Mouse (Mus musculus) liver, embryonic 14.5 days (tissue): ENCODE measurements at regions not wholly inside any gene's neighbourhood (a gene's known extent, or its start where the extent isn't known, plus 50 kb on each side); places are given as distances from the start of the nearest gene placed in this dataset.

Experiments
- CTCF ChIP-seq: IDR thresholded peaks from 2 replicates; pipeline ENCODE4 v1.5.1; 2016; ENCODE audit warnings: antibody characterized with exemption, low read depth, control low read depth
- EP300 ChIP-seq: IDR thresholded peaks from 2 replicates; pipeline ENCODE4 v1.6.1; 2016; ENCODE audit warnings: antibody characterized with exemption, low read depth

DNA sequence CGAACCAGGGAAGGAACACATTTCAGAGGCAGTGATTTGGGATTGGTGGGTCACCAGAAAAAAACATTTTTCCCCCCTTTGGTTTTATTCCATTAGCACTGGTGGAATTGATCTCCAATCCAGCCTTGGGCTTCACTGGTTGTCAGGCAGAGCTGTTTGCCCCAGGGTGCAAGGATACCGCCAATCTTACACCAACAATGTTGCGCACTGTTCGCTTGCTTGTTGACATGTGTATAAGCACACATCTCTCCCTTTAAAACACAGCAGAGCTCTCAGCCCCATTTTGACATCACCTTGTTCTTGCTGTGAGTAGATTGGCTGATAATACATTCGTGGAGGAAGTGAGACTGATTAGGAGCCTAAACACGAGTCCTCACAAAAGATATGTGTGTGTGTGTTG is 333.1 kb upstream of the Atp5g3 start:
- TF ChIP-seq CTCF (no peak), EP300 (no peak)
